Mouse (Mus musculus) ES-E14 (cell line): Measurements from ENCODE around the gene Lypd4. TPM values are rescaled to one million over a fixed set of nuclear protein-coding genes. Genes with fewer than 3 reads are reported as not detected.

Source experiments
- DNase-seq: peaks from one replicate; pipeline ENCODE4 v3.0.0-alpha.2; 2013; ENCODE audit warnings: low read depth, low spot score
- H3K27ac ChIP-seq: 2 replicates; pipeline ENCODE4 v1.5.1; 2012; ENCODE audit warnings: low read depth, mild to moderate bottlenecking, low read length, moderate library complexity, mixed read lengths; ENCODE audit not compliant: poor library complexity, insufficient read depth, severe bottlenecking
- H3K36me3 ChIP-seq: 2 replicates; pipeline ENCODE4 v1.6.1; 2012; ENCODE audit warnings: mild to moderate bottlenecking, low read length, moderate library complexity, mixed read lengths; ENCODE audit not compliant: control insufficient read depth, poor library complexity, insufficient read depth, severe bottlenecking
- H3K4me1 ChIP-seq, 2 experiments: fragments of 150-350 bp in 1 of 2; sonication (generic) in 1 of 2; 2 replicates each; pipeline ENCODE4 v1.6.1; 2012; ENCODE audit warnings: low read length in 2 of 2, mild to moderate bottlenecking in 1 of 2, mixed read lengths in 1 of 2; ENCODE audit not compliant: control insufficient read depth in 2 of 2, insufficient read depth in 2 of 2, poor library complexity in 1 of 2
- H3K4me3 ChIP-seq, 2 experiments: fragments of 150-350 bp in 1 of 2; sonication (generic) in 1 of 2; 2 replicates each; pipeline ENCODE4 v1.5.1; 2012; ENCODE audit warnings: low read length in 2 of 2, low read depth in 1 of 2, mild to moderate bottlenecking in 1 of 2, mixed read lengths in 1 of 2; ENCODE audit not compliant: insufficient read depth in 1 of 2, poor library complexity in 1 of 2, severe bottlenecking in 1 of 2
- H3K9ac ChIP-seq: 2 replicates; pipeline ENCODE4 v1.6.1; 2012; ENCODE audit warnings: low read depth, mild to moderate bottlenecking, low read length, mixed read lengths; ENCODE audit not compliant: poor library complexity, insufficient read depth, severe bottlenecking
- H3K9me3 ChIP-seq: fragments of 150-350 bp; sonication (generic); 2 replicates; pipeline ENCODE4 v1.6.1; 2012; ENCODE audit warnings: low read depth, mild to moderate bottlenecking, low read length; ENCODE audit not compliant: control insufficient read depth, insufficient read depth
- CHD2 ChIP-seq: IDR thresholded peaks from 2 replicates; pipeline ENCODE4 v1.6.1; 2014; ENCODE audit warnings: mild to moderate bottlenecking, low read depth, low read length, inconsistent platforms
- HCFC1 ChIP-seq: IDR thresholded peaks from 2 replicates; pipeline ENCODE4 v1.6.1; 2012; ENCODE audit warnings: low read length, inconsistent platforms, borderline replicate concordance; ENCODE audit not compliant: insufficient read depth
- MAFK ChIP-seq: IDR thresholded peaks from 2 replicates; pipeline ENCODE4 v1.6.1; 2014; ENCODE audit warnings: mild to moderate bottlenecking, low read depth, low read length, inconsistent platforms; ENCODE audit not compliant: insufficient read depth
- ZC3H11A ChIP-seq: IDR thresholded peaks from 2 replicates; pipeline ENCODE4 v1.6.1; 2012; ENCODE audit warnings: low read depth, mild to moderate bottlenecking, inconsistent platforms, low read length, borderline replicate concordance
- ZNF384 ChIP-seq: IDR thresholded peaks from 2 replicates; pipeline ENCODE4 v1.6.1; 2012; ENCODE audit warnings: low read depth, low read length, inconsistent platforms
- in situ Hi-C, 2 experiments: fragments of 600-800 bp; cut with MboI; formaldehyde crosslinking; loops; one replicate each; pipeline ENCODE4 v1.15.1; 2025; ENCODE audit warnings: low sequenced_read_pairs in 2 of 2, inconsistent platforms in 1 of 2; ENCODE audit not compliant: unreplicated experiment in 2 of 2
- total RNA-seq: library from RNA; depleted of rRNA; stranded (reverse); fragments of 300-350 nt; gene quantifications from 2 replicates; pipeline ENCODE4 v1.2.3, GENCODE M21; 2012; rRNA removed

Lypd4 gene
- 0.18 TPM in 1 of 2 replicates, not detected in the other for total RNA-seq

- Histone ChIP-seq H3K9ac (no peak within 1 kb of the TSS), H3K4me3 (peak within 1 kb of the TSS; percentile 18 to 24; a peak in 2 of 4 replicates), H3K27ac (no peak within 1 kb of the TSS), H3K9me3 (no peaks in the 10 kb centered on the region), H3K36me3 (no peaks in the 10 kb centered on the region), H3K4me1 (peaks cover 0 to 4% of the 10 kb centered on the region in 2 experiments; a peak in 1 of 4 replicates)
- no peak for DNase-seq
- in situ Hi-C loops: no loop called here
- no peak for TF ChIP-seq MAFK
- TF ChIP-seq CHD2: peak; percentile 70; the same call in 1 of the 2 replicates
Measured at GRCm38 (mm10) chr7:24869532-24870165, at the start of gene Lypd4, which contains the start of gene Dmrtc2. Gene Lypd4 (minus strand): TSS chr7:24869941. Gene Dmrtc2 (plus strand): TSS chr7:24870057.

- no peak overlapping the region for H3K9ac ChIP-seq
- peaks cover 0 to 18% of the 10 kb centered on the region in 2 experiments; a peak in 1 of 4 replicates for H3K4me1 ChIP-seq
- TF ChIP-seq ZC3H11A (no peak), ZNF384 (no peak), HCFC1 (no peak), MAFK (no peak), CHD2 (no peak)
- DNase-seq: no peak
- H3K4me3 ChIP-seq: no peak overlapping the region
- no peak overlapping the region for H3K27ac ChIP-seq
- H3K9me3 ChIP-seq: no peaks in the 10 kb centered on the region
- peaks cover 49% of the 10 kb centered on the region for H3K36me3 ChIP-seq
- in situ Hi-C loops: no loop called here
Measured at GRCm38 (mm10) chr7:24918763-24919323, 49.1 kb upstream of the Lypd4 start.

GRCm38 (mm10) chr7:24912480-24912879, 42.7 kb upstream of the Lypd4 start:
- no peak overlapping the region for H3K27ac ChIP-seq
- no peak overlapping the region for H3K4me3 ChIP-seq
- H3K4me1 ChIP-seq: peaks cover 0 to 10% of the 10 kb centered on the region in 2 experiments; a peak in 1 of 4 replicates
- in situ Hi-C loops: no loop called here
- TF ChIP-seq MAFK (no peak), ZC3H11A (no peak), CHD2 (no peak)
- H3K9ac ChIP-seq: no peak overlapping the region
- DNase-seq: no peak
- H3K9me3 ChIP-seq: no peaks in the 10 kb centered on the region
- H3K36me3 ChIP-seq: peaks cover 42% of the 10 kb centered on the region

GRCm38 (mm10) chr7:24907211-24907748, 37.5 kb upstream of the Lypd4 start:
- Histone ChIP-seq H3K4me1 (peaks cover 1 to 19% of the 10 kb centered on the region in 2 experiments), H3K4me3 (peak overlapping the region; percentile 7 to 52; a peak in 3 of 4 replicates), H3K9ac (peak overlapping the region; percentile 58), H3K36me3 (peaks cover 23% of the 10 kb centered on the region; the same call in 1 of the 2 replicates), H3K27ac (peak overlapping the region; percentile 45), H3K9me3 (no peaks in the 10 kb centered on the region)
- in situ Hi-C loops: no loop called here
- DNase-seq: no peak
- TF ChIP-seq MAFK (no peak), CHD2 (no peak), ZNF384 (no peak), HCFC1 (no peak), ZC3H11A (no peak)
